Mouse (Mus musculus) lung, embryonic 16.5 days (tissue): ENCODE data around the gene Ikzf1. TPM values are rescaled to one million over a fixed set of nuclear protein-coding genes. Genes with fewer than 3 reads are reported as not detected.

ENCODE experiments used
- ATAC-seq: fragments of 200-750 bp; cut with Nextera tagmentation; 2 replicates; pipeline ENCODE4 v1.8.0; 2017; ENCODE audit warnings: low read depth, mild to moderate bottlenecking, moderate library complexity
- H3K27ac ChIP-seq: fragments of 300-500 bp; sonication (generic); 2 replicates; pipeline ENCODE4 v1.5.1; 2014; ENCODE audit warnings: mild to moderate bottlenecking, control low read depth, low read length
- H3K27me3 ChIP-seq: fragments of 300-500 bp; sonication (generic); 2 replicates; pipeline ENCODE4 v1.6.1; 2014; ENCODE audit warnings: low read depth, low read length, mixed read lengths; ENCODE audit not compliant: control insufficient read depth, insufficient read depth
- H3K36me3 ChIP-seq: fragments of 300-500 bp; sonication (generic); 2 replicates; pipeline ENCODE4 v1.6.1; 2014; ENCODE audit warnings: low read length; ENCODE audit not compliant: control insufficient read depth, insufficient read depth
- H3K4me1 ChIP-seq: fragments of 300-500 bp; sonication (generic); replicated peaks from 2 replicates; pipeline ENCODE4 v1.6.1; 2014; ENCODE audit warnings: low read length, mixed read lengths; ENCODE audit not compliant: control insufficient read depth, insufficient read depth
- H3K4me2 ChIP-seq: fragments of 300-500 bp; sonication (generic); 2 replicates; pipeline ENCODE4 v1.6.1; 2014; ENCODE audit warnings: low read depth, low read length, control low read depth
- H3K4me3 ChIP-seq: fragments of 300-500 bp; sonication (generic); 2 replicates; pipeline ENCODE4 v1.5.1; 2014; ENCODE audit warnings: mild to moderate bottlenecking, low read length, control low read depth
- H3K9ac ChIP-seq: fragments of 300-500 bp; sonication (generic); 2 replicates; pipeline ENCODE4 v1.6.1; 2014; ENCODE audit warnings: low read length, control low read depth
- H3K9me3 ChIP-seq: fragments of 300-500 bp; sonication (generic); 2 replicates; pipeline ENCODE4 v1.6.1; 2016; ENCODE audit warnings: low read length; ENCODE audit not compliant: control insufficient read depth
- WGBS: fragments of 180-500 bp; shearing (Covaris S2); extraction: QIAGEN DNeasy Blood & Tissue Kit; methylation state at CpG from one replicate; pipeline ENCODE4 v1.1.7; 2014; 5-methylcytosine and 5-hydroxymethylcytosine counted together
- polyA plus RNA-seq: library from polyadenylated mRNA; unstranded; fragments of >200 nt; fragmentation: Nextera tagmentation; extraction: Ambion mirVana; gene quantifications from 2 replicates; pipeline ENCODE4 v1.2.1, GENCODE M21; 2015

Gene Ikzf1
- polyA plus RNA-seq, 1 experiment from 2014 or later: 2.0 TPM

DNA sequence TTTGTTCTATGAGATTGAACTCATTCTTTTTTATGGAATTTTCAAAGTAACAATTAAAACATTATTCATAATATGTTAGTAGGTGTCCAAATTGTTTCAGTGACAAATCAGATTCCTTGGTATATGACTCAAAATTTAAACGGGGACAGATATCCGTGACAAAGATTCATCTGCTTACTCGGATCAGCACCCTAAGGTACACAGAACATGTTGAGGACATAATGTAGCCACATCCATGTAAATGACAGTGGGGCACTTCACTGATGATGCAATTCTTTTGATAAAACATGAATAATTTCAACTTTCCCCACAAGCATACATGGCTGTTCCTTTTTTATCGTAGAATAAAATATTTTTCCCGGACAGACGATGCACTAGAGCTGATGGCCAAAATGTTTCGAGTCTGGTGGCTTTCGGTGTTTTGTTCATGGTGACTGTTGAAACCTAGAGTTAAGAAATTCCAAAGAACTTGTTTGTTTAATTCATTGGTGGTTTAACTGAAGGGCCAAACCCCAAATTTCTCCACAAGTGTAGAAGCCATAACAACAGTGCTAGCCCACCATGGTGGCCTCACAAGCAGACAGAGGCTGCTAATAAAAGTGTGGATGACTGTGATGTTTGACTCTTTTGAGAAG is 2.9 kb downstream of the Ikzf1 start:
- no peak for ATAC-seq
- Histone ChIP-seq H3K4me1 (peaks cover 5% of the 10 kb centered on the region; the same call in 1 of the 2 replicates), H3K9me3 (no peaks in the 10 kb centered on the region), H3K27ac (no peak overlapping the region), H3K27me3 (peaks cover 40% of the 10 kb centered on the region), H3K4me2 (no peak overlapping the region), H3K9ac (no peak overlapping the region), H3K4me3 (no peak overlapping the region), H3K36me3 (no peaks in the 10 kb centered on the region)
- 85% methylated on average over 8 of the region's 8 CpGs for WGBS

DNA sequence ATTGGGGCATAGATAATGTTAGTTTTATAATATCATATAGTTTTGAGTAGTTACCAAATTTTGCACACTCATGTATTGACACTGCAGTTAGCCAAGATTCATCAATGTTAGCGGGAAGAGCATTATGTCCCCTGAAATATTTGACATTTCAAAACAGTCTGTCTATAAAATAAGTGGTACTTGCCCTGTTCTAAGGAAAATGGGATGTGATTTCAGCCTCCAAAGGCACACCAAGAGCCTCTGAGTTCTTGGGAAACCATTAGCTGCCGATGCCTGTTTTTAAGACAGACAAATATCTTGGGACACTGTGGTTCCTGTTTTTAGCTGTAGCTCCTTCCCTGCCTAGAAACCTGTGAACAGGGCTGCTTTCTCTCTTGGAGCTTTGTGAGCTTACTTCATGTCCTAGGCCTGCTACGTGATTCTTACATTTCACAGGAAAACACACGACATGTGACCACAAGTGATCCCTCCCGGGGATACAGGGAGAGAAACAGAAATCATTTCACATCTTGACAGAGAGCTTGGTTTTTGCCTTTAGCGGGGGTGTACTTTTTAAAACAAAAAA is 4.0 kb downstream of the Ikzf1 start:
- no peaks in the 10 kb centered on the region for H3K9me3 ChIP-seq
- WGBS: 66% methylated on average over 6 of the region's 6 CpGs
- H3K27ac ChIP-seq: no peak overlapping the region
- H3K9ac ChIP-seq: no peak overlapping the region
- no peaks in the 10 kb centered on the region for H3K36me3 ChIP-seq
- H3K4me3 ChIP-seq: no peak overlapping the region
- H3K27me3 ChIP-seq: peaks cover 37% of the 10 kb centered on the region
- no peak for ATAC-seq
- H3K4me1 ChIP-seq: peaks cover 5% of the 10 kb centered on the region; the same call in 1 of the 2 replicates
- no peak overlapping the region for H3K4me2 ChIP-seq

DNA sequence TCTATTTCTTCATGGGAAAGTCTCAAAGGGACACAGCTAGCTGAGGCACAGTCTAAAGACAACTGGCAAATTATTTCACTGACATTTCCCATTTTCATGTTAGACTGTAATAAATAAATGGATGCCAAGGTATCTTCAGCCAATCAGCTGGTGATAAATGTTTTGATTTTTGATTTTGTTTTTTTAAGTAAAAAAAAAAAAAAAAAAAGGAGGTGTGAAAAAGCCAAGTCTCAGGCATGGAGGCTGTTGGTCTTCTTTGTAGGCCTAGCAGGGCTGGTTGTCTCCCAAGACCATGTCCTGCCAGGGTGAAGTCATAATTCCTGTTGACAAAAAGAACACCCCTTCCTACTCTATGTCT is 4.9 kb downstream of the Ikzf1 start:
- H3K27ac ChIP-seq: no peak overlapping the region
- no peak overlapping the region for H3K9ac ChIP-seq
- H3K4me3 ChIP-seq: no peak overlapping the region
- H3K9me3 ChIP-seq: no peaks in the 10 kb centered on the region
- no peak overlapping the region for H3K4me2 ChIP-seq
- peaks cover 5% of the 10 kb centered on the region; the same call in 1 of the 2 replicates for H3K4me1 ChIP-seq
- H3K27me3 ChIP-seq: peaks cover 33% of the 10 kb centered on the region
- H3K36me3 ChIP-seq: no peaks in the 10 kb centered on the region
- no peak for ATAC-seq

DNA sequence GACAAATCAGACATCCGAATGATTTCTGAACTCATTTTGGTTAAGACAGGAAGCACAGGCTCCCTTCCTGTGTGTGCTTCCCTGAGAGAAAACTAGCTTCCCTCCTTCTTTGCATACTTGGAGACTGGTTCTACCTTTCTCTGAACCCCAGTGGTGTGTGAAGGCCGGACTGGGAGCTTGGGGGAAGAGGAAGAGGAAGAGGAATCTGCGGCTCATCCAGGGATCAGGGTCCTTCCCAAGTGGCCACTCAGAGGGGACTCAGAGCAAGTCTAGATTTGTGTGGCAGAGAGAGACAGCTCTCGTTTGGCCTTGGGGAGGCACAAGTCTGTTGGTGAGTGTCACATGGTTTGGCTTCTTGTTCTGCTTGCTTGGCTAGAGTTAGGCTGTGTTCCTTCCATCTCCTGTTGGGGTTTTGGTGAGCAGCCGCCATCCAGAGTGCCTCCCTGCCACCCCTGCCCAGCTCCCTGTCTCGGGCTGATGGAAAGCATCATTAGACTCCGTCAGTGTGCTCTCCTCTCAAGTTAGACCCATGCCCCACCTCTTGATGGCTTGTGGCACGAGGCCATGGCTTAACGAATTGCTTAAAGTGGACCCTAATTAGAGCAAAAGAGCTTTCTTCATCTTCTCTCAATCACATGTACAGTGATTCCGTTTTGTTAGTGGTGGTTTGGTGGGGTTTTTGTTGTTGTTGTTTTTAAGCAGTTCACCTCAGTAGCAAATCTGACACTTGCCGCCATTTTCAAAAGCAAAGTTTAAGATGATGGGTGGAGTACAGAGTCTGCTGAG is 5.4 kb downstream of the Ikzf1 start:
- WGBS: 68% methylated on average over 11 of the region's 11 CpGs
- Histone ChIP-seq H3K9me3 (no peaks in the 10 kb centered on the region), H3K4me1 (peaks cover 4% of the 10 kb centered on the region; the same call in 1 of the 2 replicates), H3K4me3 (no peak overlapping the region), H3K4me2 (no peak overlapping the region), H3K9ac (no peak overlapping the region), H3K27me3 (peaks cover 28% of the 10 kb centered on the region), H3K36me3 (no peaks in the 10 kb centered on the region), H3K27ac (no peak overlapping the region)
- ATAC-seq: no peak

DNA sequence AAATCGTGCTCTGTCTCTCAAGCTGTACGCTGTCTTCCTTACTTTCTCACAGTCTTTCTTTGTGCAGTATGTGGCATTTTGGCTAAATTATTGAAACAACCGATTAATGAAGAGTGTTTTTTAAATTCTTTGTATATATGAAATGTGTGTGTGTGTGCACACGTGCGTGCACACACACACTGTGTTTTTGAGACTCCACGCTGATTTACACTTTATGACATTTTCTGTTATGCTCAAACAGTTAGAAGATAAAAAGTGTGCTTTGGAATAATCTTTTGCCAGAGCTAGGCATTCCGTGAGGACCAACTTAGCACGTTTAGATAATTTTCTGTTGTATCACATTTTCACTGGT is 6.0 kb downstream of the Ikzf1 start:
- H3K9me3 ChIP-seq: no peaks in the 10 kb centered on the region
- H3K36me3 ChIP-seq: no peaks in the 10 kb centered on the region
- 82% methylated on average over 8 of the region's 8 CpGs for WGBS
- no peak overlapping the region for H3K4me2 ChIP-seq
- H3K4me1 ChIP-seq: peaks cover 3% of the 10 kb centered on the region; the same call in 1 of the 2 replicates
- H3K27ac ChIP-seq: no peak overlapping the region
- no peak for ATAC-seq
- H3K27me3 ChIP-seq: peaks cover 22% of the 10 kb centered on the region
- H3K4me3 ChIP-seq: no peak overlapping the region
- H3K9ac ChIP-seq: no peak overlapping the region

DNA sequence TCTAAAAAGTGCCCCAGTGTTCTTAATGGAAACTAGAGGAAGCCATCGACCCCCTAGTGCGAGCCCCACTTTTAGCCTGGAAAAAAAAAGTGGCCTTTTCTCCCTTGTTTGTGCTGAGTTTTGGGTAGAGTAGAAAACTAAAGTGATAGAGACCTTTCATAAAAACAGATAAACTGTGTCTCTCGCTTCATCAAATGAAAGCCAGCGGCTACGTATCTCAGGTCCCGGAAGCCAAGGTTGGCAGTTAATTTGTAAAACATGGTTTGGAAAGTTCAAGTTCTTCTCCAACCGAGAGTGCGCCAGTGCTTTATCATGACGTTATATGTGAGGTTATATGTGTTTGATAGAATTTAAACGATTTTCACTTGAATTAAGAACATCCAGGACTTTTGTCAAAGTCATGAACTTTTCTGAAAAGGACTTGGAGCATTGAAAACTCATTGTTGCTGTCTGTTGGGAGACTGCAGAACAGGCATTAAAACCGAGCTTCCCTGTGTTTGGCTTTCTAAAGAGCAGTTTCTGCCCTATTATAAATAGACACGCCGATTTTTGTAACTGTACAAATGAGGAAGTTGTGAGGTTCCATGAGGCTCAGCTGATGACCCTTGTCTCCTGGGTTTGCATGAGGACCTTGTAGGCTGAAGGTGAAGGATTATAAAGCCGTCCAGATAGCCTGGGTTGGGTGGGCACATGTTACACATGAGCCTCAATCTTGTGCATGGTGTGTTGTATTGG is 6.7 kb downstream of the Ikzf1 start:
- no peak for ATAC-seq
- Histone ChIP-seq H3K4me3 (no peak overlapping the region), H3K27me3 (peaks cover 16% of the 10 kb centered on the region; the same call in 1 of the 2 replicates), H3K27ac (no peak overlapping the region), H3K9me3 (no peaks in the 10 kb centered on the region), H3K36me3 (no peaks in the 10 kb centered on the region), H3K4me2 (no peak overlapping the region), H3K4me1 (peaks cover 2% of the 10 kb centered on the region; the same call in 1 of the 2 replicates), H3K9ac (no peak overlapping the region)
- 80% methylated on average over 14 of the region's 14 CpGs for WGBS

DNA sequence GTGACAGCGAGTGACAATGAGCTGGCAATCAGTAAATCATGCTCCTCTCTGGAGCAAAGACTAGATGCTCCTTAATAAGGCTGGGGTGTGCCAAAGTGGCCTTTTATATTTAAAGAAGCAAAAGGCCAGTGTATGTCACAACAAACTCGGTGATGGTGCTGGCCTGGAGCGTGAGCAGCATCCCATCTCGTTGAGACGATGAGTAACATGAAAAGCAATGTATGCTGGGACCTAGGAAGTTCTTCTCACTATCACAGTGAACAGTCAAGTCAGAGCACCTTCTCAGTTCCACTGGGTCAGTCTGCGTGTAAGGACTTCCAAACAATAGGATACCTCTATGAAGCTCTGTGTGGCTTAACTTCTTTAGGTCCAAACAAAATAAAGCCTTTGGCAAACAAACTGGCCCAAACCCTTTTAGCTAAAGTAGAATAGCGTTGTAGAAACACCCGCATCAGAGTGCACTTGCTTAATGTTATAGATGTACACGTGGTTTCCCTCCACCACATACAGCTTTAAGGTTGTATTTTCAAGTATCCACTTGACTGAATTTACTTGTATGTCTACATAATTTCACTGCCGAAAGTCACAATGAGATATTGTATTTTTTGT is 7.9 kb downstream of the Ikzf1 start:
- 76% methylated on average over 10 of the region's 10 CpGs for WGBS
- no peak overlapping the region for H3K4me3 ChIP-seq
- H3K9ac ChIP-seq: no peak overlapping the region
- H3K27ac ChIP-seq: no peak overlapping the region
- no peak overlapping the region for H3K4me2 ChIP-seq
- H3K4me1 ChIP-seq: no peaks in the 10 kb centered on the region
- no peak for ATAC-seq
- peaks cover 8% of the 10 kb centered on the region; the same call in 1 of the 2 replicates for H3K27me3 ChIP-seq
- no peaks in the 10 kb centered on the region for H3K9me3 ChIP-seq
- H3K36me3 ChIP-seq: no peaks in the 10 kb centered on the region

DNA sequence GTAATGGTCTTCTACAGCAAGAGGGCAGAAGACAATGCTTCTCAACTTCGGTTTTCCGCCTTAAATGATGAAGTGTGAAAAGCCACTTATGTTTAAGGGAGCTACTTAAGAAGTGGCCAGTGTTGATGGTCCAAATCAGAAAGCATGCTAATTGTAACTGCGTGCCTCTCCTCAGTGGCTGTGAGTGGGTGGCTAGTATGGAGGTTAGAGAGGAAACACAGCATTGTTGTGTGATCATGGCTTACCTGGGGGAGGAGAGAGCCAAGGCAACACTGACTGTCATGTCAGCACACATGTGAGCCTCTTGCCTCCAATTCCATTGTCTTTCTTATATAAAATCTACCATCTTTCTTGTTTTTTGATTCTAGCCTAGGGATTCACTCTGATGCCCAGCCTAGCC is 8.6 kb downstream of the Ikzf1 start:
- Histone ChIP-seq H3K9me3 (no peaks in the 10 kb centered on the region), H3K27me3 (peaks cover 5% of the 10 kb centered on the region; the same call in 1 of the 2 replicates), H3K4me3 (no peak overlapping the region), H3K36me3 (no peaks in the 10 kb centered on the region), H3K27ac (no peak overlapping the region), H3K4me2 (no peak overlapping the region), H3K4me1 (no peaks in the 10 kb centered on the region), H3K9ac (no peak overlapping the region)
- WGBS: 80% methylated on average over 3 of the region's 3 CpGs
- ATAC-seq: no peak

DNA sequence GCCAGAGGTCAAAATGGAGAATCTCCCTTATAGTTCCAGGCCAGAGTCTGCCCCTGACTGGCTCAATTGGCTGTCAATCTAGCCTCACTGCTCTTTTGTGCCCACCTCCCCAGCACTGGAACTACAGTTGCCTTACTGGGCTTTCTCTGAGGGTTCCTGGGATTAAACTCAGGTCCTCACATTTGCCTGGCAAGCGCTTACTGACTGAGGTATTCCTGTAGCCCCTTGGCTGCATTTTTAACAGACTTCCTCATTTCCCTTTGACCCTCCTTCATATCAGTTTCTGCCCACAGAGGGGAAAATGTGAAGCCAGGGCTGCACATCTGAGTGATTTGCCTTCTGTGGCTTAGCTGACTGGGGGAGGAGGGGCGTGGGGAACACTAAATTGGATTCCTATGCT is 9.3 kb downstream of the Ikzf1 start:
- Histone ChIP-seq H3K27me3 (peaks cover 1% of the 10 kb centered on the region; the same call in 1 of the 2 replicates), H3K4me3 (no peak overlapping the region), H3K27ac (no peak overlapping the region), H3K36me3 (no peaks in the 10 kb centered on the region), H3K9ac (no peak overlapping the region), H3K4me2 (no peak overlapping the region), H3K9me3 (no peaks in the 10 kb centered on the region), H3K4me1 (no peaks in the 10 kb centered on the region)
- no peak for ATAC-seq
- WGBS: 66% methylated on average over 2 of the region's 2 CpGs
